Mouse (Mus musculus): ENCODE measurements around the gene Ice1.

GRCm38 (mm10) chr13:70677689-70678088 lies 40.3 kb upstream of the Ice1 start:
- TF ChIP-seq POLR2A (IDR thresholded peaks at IDR 0.05; ENCODE audit: borderline replicate concordance, insufficient read depth, low read length) (no peak), CTCF (IDR thresholded peaks at IDR 0.05; ENCODE audit: borderline replicate concordance, insufficient read depth, low read depth, low read length) (no peak)

All from cerebellum, adult 2 months (tissue).